Mouse (Mus musculus) megakaryocyte, embryonic 14.5 days (primary cell): Measurements from ENCODE around the gene Fgf10.

Experiments used
- FLI1 ChIP-seq: IDR thresholded peaks from 2 replicates; pipeline ENCODE4 v1.6.1; 2012; ENCODE audit warnings: low read length, inconsistent platforms, mixed read lengths
- GATA1 ChIP-seq: IDR thresholded peaks from 3 replicates; pipeline ENCODE4 v1.6.1; 2012; ENCODE audit warnings: mixed read lengths, low read length, inconsistent platforms, borderline replicate concordance

DNA sequence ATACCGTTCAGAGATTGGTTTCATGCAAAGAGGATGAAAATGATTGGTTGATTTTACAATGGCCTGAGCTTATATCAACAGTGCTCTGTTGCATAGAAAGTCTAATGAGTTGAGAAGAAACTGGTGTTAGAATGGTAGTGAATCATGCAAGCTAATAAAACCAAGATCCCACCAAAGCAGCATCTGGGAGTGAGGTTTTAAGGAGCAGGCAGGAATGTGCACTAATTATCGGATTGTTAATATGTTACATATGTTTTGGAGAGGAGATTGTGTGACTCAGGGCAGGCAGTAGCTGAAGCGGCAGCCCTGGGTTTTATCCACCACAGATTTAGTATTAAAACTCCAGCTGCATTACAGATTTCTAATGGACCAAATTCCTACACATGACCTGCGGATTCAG, 76.8 kb downstream of the Fgf10 start:
- TF ChIP-seq GATA1 (no peak), FLI1 (no peak)
